Mouse (Mus musculus): ENCODE data around the gene Angpt4.
A peak's percentile ranks its signal among the peaks of the same experiment; 100 is the strongest.

Gene Angpt4

GRCm38 (mm10) chr2:151915111-151915510 is 4.1 kb downstream of the Angpt4 start:
- no peak for DNase-seq (ENCODE audit: low spot score)

- DNase-seq (ENCODE audit: low spot score): no peak
Measured at GRCm38 (mm10) chr2:151916061-151916831, 5.2 kb downstream of the Angpt4 start.

- no peak for DNase-seq (ENCODE audit: low spot score)
Measured at GRCm38 (mm10) chr2:151919140-151919539, 8.1 kb downstream of the Angpt4 start.

- DNase-seq (ENCODE audit: low spot score): no peak
Measured at GRCm38 (mm10) chr2:151921068-151921467, 10.1 kb downstream of the Angpt4 start.

- DNase-seq (ENCODE audit: low spot score): no peak
Measured at GRCm38 (mm10) chr2:151921596-151921995, 10.6 kb downstream of the Angpt4 start.

- DNase-seq (ENCODE audit: low spot score): no peak
Measured at GRCm38 (mm10) chr2:151924276-151924675, 13.3 kb downstream of the Angpt4 start.

- DNase-seq (ENCODE audit: low spot score): no peak
Measured at GRCm38 (mm10) chr2:151925715-151926114, 14.7 kb downstream of the Angpt4 start.

GRCm38 (mm10) chr2:151927103-151927502 is 16.1 kb downstream of the Angpt4 start:
- DNase-seq (ENCODE audit: low spot score): no peak

- peak; percentile 83 for DNase-seq (ENCODE audit: low spot score)
Measured at GRCm38 (mm10) chr2:151930389-151931074, 19.5 kb downstream of the Angpt4 start.

- DNase-seq (ENCODE audit: low spot score): no peak
Measured at GRCm38 (mm10) chr2:151937893-151938292, 26.9 kb downstream of the Angpt4 start.

GRCm38 (mm10) chr2:151938780-151939200 is 27.8 kb downstream of the Angpt4 start:
- no peak for DNase-seq (ENCODE audit: low spot score)

- no peak for DNase-seq (ENCODE audit: low spot score)
Measured at GRCm38 (mm10) chr2:151939651-151940420, 28.8 kb downstream of the Angpt4 start.

GRCm38 (mm10) chr2:151941269-151941668 is 30.3 kb downstream of the Angpt4 start:
- DNase-seq (ENCODE audit: low spot score): no peak

GRCm38 (mm10) chr2:151944106-151944505 is 33.1 kb downstream of the Angpt4 start:
- no peak for DNase-seq (ENCODE audit: low spot score)

- no peak for DNase-seq (ENCODE audit: low spot score)
Measured at GRCm38 (mm10) chr2:151947617-151948016, 36.6 kb downstream of the Angpt4 start.

- DNase-seq (ENCODE audit: low spot score): no peak
Measured at GRCm38 (mm10) chr2:151948311-151948710, 37.3 kb downstream of the Angpt4 start.

- no peak for DNase-seq (ENCODE audit: low spot score)
Measured at GRCm38 (mm10) chr2:151949082-151949774, 38.2 kb downstream of the Angpt4 start.

GRCm38 (mm10) chr2:151953665-151954064 is 42.7 kb downstream of the Angpt4 start:
- no peak for DNase-seq (ENCODE audit: low spot score)

GRCm38 (mm10) chr2:151956500-151957137 is 45.6 kb downstream of the Angpt4 start:
- no peak for DNase-seq (ENCODE audit: low spot score)

GRCm38 (mm10) chr2:151959274-151959673 is 48.3 kb downstream of the Angpt4 start:
- no peak for DNase-seq (ENCODE audit: low spot score)

Data from layer of hippocampus, adult 9-10 months (tissue).